Mouse (Mus musculus): ENCODE measurements around the gene Npy4r. TPM values are rescaled to one million over a fixed set of nuclear protein-coding genes. Genes with fewer than 3 reads are reported as not detected.

Gene Npy4r
- total and polyA plus RNA-seq, 3 experiments, result not detected

DNA sequence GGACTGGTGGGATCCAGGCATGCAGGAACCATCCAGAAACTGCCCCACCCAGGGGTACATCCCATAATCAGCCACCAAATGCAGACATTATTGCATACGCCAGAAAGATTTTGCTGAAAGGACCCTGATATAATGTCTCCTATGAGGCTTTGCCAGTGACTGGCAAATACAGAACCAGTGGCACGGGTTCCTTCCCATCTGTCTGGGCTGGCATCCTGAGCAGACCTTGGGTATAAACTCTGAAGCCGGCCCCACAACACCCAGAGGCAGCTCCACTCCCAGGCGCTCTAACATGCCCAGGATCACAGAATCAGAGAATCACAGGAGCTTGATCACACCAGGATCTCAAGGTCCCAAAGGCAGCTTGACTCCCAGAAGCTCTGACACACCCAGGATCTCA is 38.0 kb downstream of the Npy4r start:
- no peaks in the 10 kb centered on the region for H3K79me2 ChIP-seq (ENCODE audit: control insufficient read depth, insufficient read depth, low read length, poor library complexity)
- H3K27ac ChIP-seq (ENCODE audit: control insufficient read depth, low read depth, low read length), result no peak overlapping the region
- no peak overlapping the region for H3K4me3 ChIP-seq (ENCODE audit: control insufficient read depth in 1 of 2, insufficient read depth in 1 of 2, low read depth in 2 of 2, low read length in 2 of 2)
- no peaks in the 10 kb centered on the region for H3K4me1 ChIP-seq (ENCODE audit: control insufficient read depth in 1 of 2, insufficient read depth in 2 of 2, low read length in 2 of 2)
- TF ChIP-seq MYB (IDR thresholded peaks at IDR 0.05; ENCODE audit: low read depth, low read length) (no peak), RAD21 (IDR thresholded peaks at IDR 0.05; ENCODE audit: low read depth, low read length) (no peak), JUND (IDR thresholded peaks at IDR 0.05; ENCODE audit: low read depth, low read length) (no peak), GATA1 (IDR thresholded peaks at IDR 0.05; ENCODE audit: low read depth, low read length) (no peak), EP300 (IDR thresholded peaks at IDR 0.05; ENCODE audit: low read depth in 1 of 2, low read length in 2 of 2) (no peak), MAFK (IDR thresholded peaks at IDR 0.05; ENCODE audit: borderline replicate concordance, low read depth, low read length) (no peak)
- H3K27me3 ChIP-seq (ENCODE audit: control insufficient read depth in 1 of 2, insufficient read depth in 2 of 2, low read length in 2 of 2), result no peaks in the 10 kb centered on the region
- no peaks in the 10 kb centered on the region for H3K36me3 ChIP-seq (ENCODE audit: control insufficient read depth in 1 of 2, insufficient read depth in 2 of 2, low read length in 2 of 2)
- H3K9ac ChIP-seq (ENCODE audit: control insufficient read depth, low read depth, low read length, poor library complexity, severe bottlenecking), result no peak overlapping the region
- no peak for DNase-seq (ENCODE audit: low read depth, low spot score)
- H3K9me3 ChIP-seq (replicated peaks; ENCODE audit: insufficient read depth, low read length), result no peaks in the 10 kb centered on the region

GRCm38 (mm10) chr14:34107594-34107993 is 44.7 kb downstream of the Npy4r start:
- no peak overlapping the region for H3K27ac ChIP-seq (ENCODE audit: control insufficient read depth, low read depth, low read length)
- no peaks in the 10 kb centered on the region for H3K4me1 ChIP-seq (ENCODE audit: control insufficient read depth in 1 of 2, insufficient read depth in 2 of 2, low read length in 2 of 2)
- H3K36me3 ChIP-seq (ENCODE audit: control insufficient read depth in 1 of 2, insufficient read depth in 2 of 2, low read length in 2 of 2), result no peaks in the 10 kb centered on the region
- no peak overlapping the region for H3K4me3 ChIP-seq (ENCODE audit: control insufficient read depth in 1 of 2, insufficient read depth in 1 of 2, low read depth in 2 of 2, low read length in 2 of 2)
- H3K9me3 ChIP-seq (replicated peaks; ENCODE audit: insufficient read depth, low read length), result no peaks in the 10 kb centered on the region
- no peak for DNase-seq (ENCODE audit: low read depth, low spot score)
- TF ChIP-seq SMC3 (IDR thresholded peaks at IDR 0.05; ENCODE audit: low read depth, low read length) (no peak), MYB (IDR thresholded peaks at IDR 0.05; ENCODE audit: low read depth, low read length) (no peak), ZMIZ1 (IDR thresholded peaks at IDR 0.05; ENCODE audit: low read depth, low read length) (no peak), ZNF384 (IDR thresholded peaks at IDR 0.05; ENCODE audit: low read depth, low read length) (no peak), UBTF (IDR thresholded peaks at IDR 0.05; ENCODE audit: borderline replicate concordance, insufficient read depth, low read depth, low read length) (no peak), POLR2A (IDR thresholded peaks at IDR 0.05; ENCODE audit: control insufficient read depth in 1 of 2, insufficient read depth in 1 of 2, low read depth in 1 of 2, low read length in 2 of 2, poor library complexity in 1 of 2) (no peak), CHD2 (IDR thresholded peaks at IDR 0.05; ENCODE audit: low read length) (no peak), ELF1 (IDR thresholded peaks at IDR 0.05; ENCODE audit: low read depth, low read length) (no peak), ZC3H11A (IDR thresholded peaks at IDR 0.05; ENCODE audit: low read depth, low read length) (no peak), TCF12 (IDR thresholded peaks at IDR 0.05; ENCODE audit: low read depth, low read length) (no peak), MAX (IDR thresholded peaks at IDR 0.05; ENCODE audit: low read length) (no peak), RCOR1 (IDR thresholded peaks at IDR 0.05; ENCODE audit: low read depth, low read length) (no peak), EP300 (IDR thresholded peaks at IDR 0.05; ENCODE audit: low read depth in 1 of 2, low read length in 2 of 2) (no peak)
- no peak overlapping the region for H3K9ac ChIP-seq (ENCODE audit: control insufficient read depth, low read depth, low read length, poor library complexity, severe bottlenecking)
- no peaks in the 10 kb centered on the region; a peak in 1 of 4 replicates for H3K27me3 ChIP-seq (ENCODE audit: control insufficient read depth in 1 of 2, insufficient read depth in 2 of 2, low read length in 2 of 2)
- H3K79me2 ChIP-seq (ENCODE audit: control insufficient read depth, insufficient read depth, low read length, poor library complexity), result no peaks in the 10 kb centered on the region
